Mouse (Mus musculus): Measurements from ENCODE around the gene Gm15293.
"Not testable (repeated sequence)": the region's sequence is repeated elsewhere in the genome, so short reads cannot be mapped to it uniquely, and the experiment has no call there.

Gm15293 gene

DNA sequence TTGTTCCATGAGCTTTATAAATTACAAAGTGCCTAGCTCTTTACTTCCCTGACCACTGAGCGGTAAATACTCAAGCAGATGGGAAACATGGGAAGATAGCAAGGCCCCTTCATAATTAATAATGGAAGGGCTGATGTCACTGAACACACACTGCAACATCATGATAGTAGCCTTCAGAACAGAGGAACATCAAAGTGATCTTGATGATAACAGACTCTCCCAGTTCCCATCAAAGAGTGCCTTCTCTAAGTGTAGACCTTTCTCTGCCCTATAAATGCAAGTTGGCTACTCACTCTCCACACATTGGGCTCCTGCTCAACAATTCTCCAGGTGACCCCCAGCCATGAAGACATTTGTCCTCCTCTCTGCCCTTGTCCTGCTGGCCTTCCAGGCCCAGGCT lies at the start of gene Gm15293:
Gene Gm15293 (plus strand): TSS at position 301 of the 400 bp plus-strand sequence.
- DNase-seq (ENCODE audit: low read depth, low spot score) = not testable (repeated sequence)

DNA sequence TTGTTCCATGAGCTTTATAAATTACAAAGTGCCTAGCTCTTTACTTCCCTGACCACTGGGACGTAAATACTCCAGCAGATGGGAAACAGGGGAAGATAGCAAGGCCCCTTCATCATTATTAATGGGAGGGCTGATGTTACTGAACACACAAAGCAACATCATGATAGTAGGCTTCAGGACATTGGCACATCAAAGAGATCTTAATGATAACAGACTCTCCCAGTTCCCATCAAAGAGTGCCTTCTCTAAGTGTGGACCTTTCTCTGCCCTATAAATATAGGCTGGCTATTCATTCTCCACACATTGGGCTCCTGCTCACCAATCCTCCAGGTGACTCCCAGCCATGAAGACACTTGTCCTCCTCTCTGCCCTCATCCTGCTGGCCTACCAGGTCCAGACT lies 39.4 kb upstream of the Gm15293 start, which contains the start of gene Defa22:
Gene Defa22 (plus strand): TSS at position 301 of the 400 bp plus-strand sequence.
- not testable (repeated sequence) for DNase-seq (ENCODE audit: low read depth, low spot score)

DNA sequence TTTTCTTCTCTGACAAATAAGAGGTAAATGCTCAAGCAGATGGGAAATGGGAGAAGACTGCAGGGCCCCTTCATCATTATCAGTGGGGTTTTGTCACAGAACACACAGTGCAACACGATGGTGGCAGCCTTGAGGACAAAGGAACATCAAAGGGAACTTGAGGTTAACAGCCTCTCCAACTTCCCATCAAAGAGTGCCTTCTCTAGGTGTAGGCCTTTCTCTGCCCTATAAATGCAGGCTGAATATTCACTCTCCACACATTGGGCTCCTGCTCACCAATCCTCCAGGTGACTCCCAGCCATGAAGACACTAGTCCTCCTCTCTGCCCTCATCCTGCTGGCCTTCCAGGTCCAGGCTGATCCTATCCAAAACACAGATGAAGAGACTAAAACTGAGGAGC lies 10.0 kb upstream of the Gm15293 start, which contains the start of gene Defa31:
Gene Defa31 (plus strand): TSS at position 301 of the 400 bp plus-strand sequence.
- not testable (repeated sequence) for DNase-seq (ENCODE audit: low read depth, low spot score)
